Mouse (Mus musculus) Muller cell, postnatal 12 days (primary cell): ENCODE measurements around the gene Gm21497.
"Not testable (repeated sequence)": the region's sequence is repeated elsewhere in the genome, so short reads cannot be mapped to it uniquely, and the experiment has no call there.

Experiments
- DNase-seq: peaks from one replicate; pipeline ENCODE4 v3.0.0-alpha.2; 2015; ENCODE audit errors: inconsistent ontology term

Gm21497 gene

GRCm38 (mm10) chrY:61646446-61646845 is at the start of gene Gm21497:
Gene Gm21497, plus strand, starts transcription at chrY:61646746.
- DNase-seq, result not testable (repeated sequence)
